Comparison of ENCODE assay signal across 9 mouse cellular contexts in genomic region chr19:37059623-37060022, GRCm38 (mm10).
DNase-seq lines count a peak whose midpoint lies in the region; ATAC-seq lines count a peak whose summit lies in the region.
"Had no signal": no experiment of that assay in that cellular context is flagged by ENCODE, and none has a peak within 500 bp of the region (broad histone marks: within the 10 kb centered on the region; RNA-seq: fewer than 3 reads in every experiment).

No protein-coding gene starts in this region.

- no peak overlapping the region for H3K4me3 ChIP-seq in forebrain, embryonic 11.5 days (ENCODE audit: low read depth, low read length)
- H3K4me3 ChIP-seq in hindbrain, embryonic 14.5 days (replicated peaks; ENCODE audit: low read length), result no peak overlapping the region

- no peaks in the 10 kb centered on the region for H3K4me1 ChIP-seq in forebrain, embryonic 11.5 days (replicated peaks; ENCODE audit: control insufficient read depth, insufficient read depth, low read length)
- H3K4me1 ChIP-seq in hindbrain, embryonic 14.5 days (replicated peaks; ENCODE audit: control insufficient read depth, insufficient read depth, low read length), result no peaks in the 10 kb centered on the region

- no peak overlapping the region for H3K9ac ChIP-seq in forebrain, embryonic 11.5 days (ENCODE audit: low read length)
- no peak overlapping the region for H3K9ac ChIP-seq in hindbrain, embryonic 14.5 days

- H3K9me3 ChIP-seq in forebrain, embryonic 11.5 days (ENCODE audit: control insufficient read depth, low read length), result no peaks in the 10 kb centered on the region
- no peaks in the 10 kb centered on the region for H3K9me3 ChIP-seq in hindbrain, embryonic 14.5 days (ENCODE audit: control insufficient read depth, low read length)

- H3K36me3 ChIP-seq in forebrain, embryonic 11.5 days (ENCODE audit: control insufficient read depth, insufficient read depth, low read length), result no peaks in the 10 kb centered on the region
- no peaks in the 10 kb centered on the region for H3K36me3 ChIP-seq in hindbrain, embryonic 14.5 days (replicated peaks; ENCODE audit: control insufficient read depth, insufficient read depth)

- no peak overlapping the region for H3K27ac ChIP-seq in forebrain, embryonic 11.5 days (ENCODE audit: low read depth, low read length)
- no peak overlapping the region for H3K27ac ChIP-seq in hindbrain, embryonic 14.5 days

- ATAC-seq in forebrain, embryonic 11.5 days (replicated peaks; ENCODE audit: low FRiP score), result no peak
- no peak for ATAC-seq in CD4-positive, CD25-positive, alpha-beta regulatory T cell, adult 4 months
- no peak for ATAC-seq in hindbrain, embryonic 14.5 days (ENCODE audit: low FRiP score)
- ATAC-seq: midbrain, embryonic 16.5 days had no signal

- DNase-seq in gastrocnemius, adult 18-20 months (ENCODE audit: low spot score), result peak; percentile 74
- no peak for DNase-seq in gastrocnemius, postnatal 10 days
- peak; percentile 41 for DNase-seq in A20 (ENCODE audit: low read depth, low spot score)
- peak; percentile 58 to 72 for DNase-seq in cerebellum, postnatal 25 days
- DNase-seq in heart, postnatal 4 days, result peak; percentile 65
- no peak for DNase-seq in forebrain, embryonic 11.5 days (ENCODE audit: low spot score)
- DNase-seq in hindbrain, embryonic 14.5 days (ENCODE audit: low spot score), result no peak

- 73% methylated on average over 2 of the region's 2 CpGs for WGBS in forebrain, embryonic 11.5 days
- WGBS in hindbrain, embryonic 14.5 days, result 65% methylated on average over 2 of the region's 2 CpGs

- H3K27me3 ChIP-seq in forebrain, embryonic 11.5 days (ENCODE audit: control insufficient read depth, insufficient read depth, low read length), result no peaks in the 10 kb centered on the region
- H3K27me3 ChIP-seq in hindbrain, embryonic 14.5 days (ENCODE audit: control insufficient read depth, insufficient read depth, low read length), result no peaks in the 10 kb centered on the region

- H3K4me2 ChIP-seq in forebrain, embryonic 11.5 days (ENCODE audit: low read depth, low read length, severe bottlenecking), result no peak overlapping the region
- H3K4me2 ChIP-seq in hindbrain, embryonic 14.5 days (replicated peaks), result no peak overlapping the region

Comparison
In these comparisons a context has a peak if more than half of its experiments do, and no peak if none do; other contexts are left out.
1. DNase-seq: peak in gastrocnemius, adult 18-20 months (single experiment), A20 (single experiment), cerebellum, postnatal 25 days (2 of 2) and heart, postnatal 4 days (single experiment); none in gastrocnemius, postnatal 10 days (single experiment), forebrain, embryonic 11.5 days (single experiment) and hindbrain, embryonic 14.5 days (single experiment).